Mouse (Mus musculus): ENCODE measurements around the gene Alg6. TPM values are rescaled to one million over a fixed set of nuclear protein-coding genes. Genes with fewer than 3 reads are reported as not detected.

The Alg6 gene
- 11.5 TPM for polyA plus RNA-seq (2014; fragmentation: Illumina TruSeq; extraction: RNeasy Lipid Tissue Mini Kit (QIAGEN cat#74804); ENCODE audit: low read depth, low replicate concordance)

DNA sequence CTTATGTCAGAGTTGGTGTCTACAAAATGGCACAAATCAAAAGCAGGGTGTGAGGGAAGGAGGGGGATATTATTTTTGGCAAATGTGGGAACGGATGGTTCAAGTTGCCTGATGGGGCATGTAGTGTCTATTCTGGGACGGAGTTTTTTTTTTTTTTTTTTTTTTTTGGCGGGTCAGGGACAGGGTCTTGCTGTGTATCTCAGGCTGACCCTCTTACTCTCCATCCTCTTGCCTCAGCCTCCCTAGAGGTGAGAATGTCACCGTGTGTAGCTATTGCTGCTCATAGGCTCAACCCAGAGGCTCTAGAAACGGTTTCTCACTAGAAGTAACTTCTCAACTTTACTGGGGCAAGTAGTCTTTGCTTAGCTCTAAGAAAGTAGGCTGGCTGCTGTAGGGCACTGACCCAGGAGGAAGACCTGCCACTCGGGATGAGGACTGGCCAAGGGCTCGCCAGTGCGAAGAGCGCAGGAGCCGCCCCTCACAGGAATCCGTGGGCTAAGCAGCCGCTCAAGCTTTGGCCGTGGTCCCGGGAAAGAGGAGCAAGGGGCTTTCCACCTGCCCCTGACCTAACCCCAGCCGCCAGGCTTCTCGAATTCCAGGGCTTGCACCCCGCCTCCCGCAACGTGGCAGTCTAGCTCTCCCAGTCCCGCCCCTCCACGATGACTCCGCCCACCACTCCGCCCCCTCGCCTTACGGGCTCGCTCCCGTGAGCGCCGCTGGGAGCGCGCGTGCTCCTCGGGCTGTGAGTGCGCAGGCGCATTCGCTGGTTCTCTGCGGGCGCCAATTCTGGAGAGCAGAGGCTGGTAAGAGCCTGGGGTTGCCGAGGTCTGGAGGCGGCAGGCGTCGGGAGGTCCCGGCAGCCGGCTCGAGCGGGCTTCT, at the start of gene Alg6:
TSS of gene Alg6 (plus strand) at position 761 of the 879 bp plus-strand sequence.

Other genes with a start within 250 kb of the Alg6 start
- gene Foxd3, start 59.4 kb upstream of the Alg6 start, polyA plus RNA-seq (2014; fragmentation: Illumina TruSeq; extraction: RNeasy Lipid Tissue Mini Kit (QIAGEN cat#74804); ENCODE audit: low read depth, low replicate concordance): not detected
- gene Efcab7, start 113.5 kb downstream of the Alg6 start, polyA plus RNA-seq (2014; fragmentation: Illumina TruSeq; extraction: RNeasy Lipid Tissue Mini Kit (QIAGEN cat#74804); ENCODE audit: low read depth, low replicate concordance): 3.5 TPM
- 94.2 TPM for gene Pgm1, start 213.8 kb downstream of the Alg6 start, polyA plus RNA-seq (2014; fragmentation: Illumina TruSeq; extraction: RNeasy Lipid Tissue Mini Kit (QIAGEN cat#74804); ENCODE audit: low read depth, low replicate concordance)
- gene Itgb3bp, start 214.1 kb downstream of the Alg6 start, polyA plus RNA-seq (2014; fragmentation: Illumina TruSeq; extraction: RNeasy Lipid Tissue Mini Kit (QIAGEN cat#74804); ENCODE audit: low read depth, low replicate concordance): 10.8 TPM

All from adipose tissue, adult 10 weeks (tissue).